Mouse (Mus musculus) forebrain, embryonic 16.5 days (tissue): ENCODE measurements at regions not wholly inside any gene's neighbourhood (a gene's known extent, or its start where the extent isn't known, plus 50 kb on each side); places are given as distances from the start of the nearest gene placed in this dataset.

Source experiments
- ATAC-seq: fragments of 200-750 bp; cut with Nextera tagmentation; 2 replicates; pipeline ENCODE4 v1.8.0; 2017; ENCODE audit warnings: mild to moderate bottlenecking, moderate library complexity
- H3K27ac ChIP-seq: fragments of 300-500 bp; sonication (generic); 2 replicates; pipeline ENCODE4 v1.5.1; 2014; ENCODE audit warnings: low read length, control low read depth
- H3K27me3 ChIP-seq: fragments of 300-500 bp; sonication (generic); replicated peaks from 2 replicates; pipeline ENCODE4 v1.6.1; 2014; ENCODE audit warnings: low read length; ENCODE audit not compliant: control insufficient read depth, insufficient read depth
- H3K36me3 ChIP-seq: fragments of 300-500 bp; sonication (generic); 2 replicates; pipeline ENCODE4 v1.6.1; 2014; ENCODE audit not compliant: control insufficient read depth, insufficient read depth
- H3K4me1 ChIP-seq: fragments of 300-500 bp; sonication (generic); replicated peaks from 2 replicates; pipeline ENCODE4 v1.6.1; 2014; ENCODE audit warnings: low read length; ENCODE audit not compliant: control insufficient read depth, insufficient read depth
- H3K4me2 ChIP-seq: fragments of 300-500 bp; sonication (generic); 2 replicates; pipeline ENCODE4 v1.6.1; 2014; ENCODE audit warnings: mild to moderate bottlenecking, low read length, control low read depth
- H3K4me3 ChIP-seq: fragments of 300-500 bp; sonication (generic); replicated peaks from 2 replicates; pipeline ENCODE4 v1.5.1; 2014; ENCODE audit warnings: mild to moderate bottlenecking, low read length, control low read depth
- H3K9ac ChIP-seq: fragments of 300-500 bp; sonication (generic); replicated peaks from 2 replicates; pipeline ENCODE4 v1.6.1; 2014; ENCODE audit warnings: low read depth, low read length, control low read depth
- H3K9me3 ChIP-seq: fragments of 300-500 bp; sonication (generic); 2 replicates; pipeline ENCODE4 v1.6.1; 2016; ENCODE audit warnings: low read length; ENCODE audit not compliant: control insufficient read depth
- WGBS: fragments of 180-500 bp; shearing (Covaris S2); extraction: QIAGEN DNeasy Blood & Tissue Kit; methylation state at CpG from one replicate; pipeline ENCODE4 v1.1.7; 2014; 5-methylcytosine and 5-hydroxymethylcytosine counted together

DNA sequence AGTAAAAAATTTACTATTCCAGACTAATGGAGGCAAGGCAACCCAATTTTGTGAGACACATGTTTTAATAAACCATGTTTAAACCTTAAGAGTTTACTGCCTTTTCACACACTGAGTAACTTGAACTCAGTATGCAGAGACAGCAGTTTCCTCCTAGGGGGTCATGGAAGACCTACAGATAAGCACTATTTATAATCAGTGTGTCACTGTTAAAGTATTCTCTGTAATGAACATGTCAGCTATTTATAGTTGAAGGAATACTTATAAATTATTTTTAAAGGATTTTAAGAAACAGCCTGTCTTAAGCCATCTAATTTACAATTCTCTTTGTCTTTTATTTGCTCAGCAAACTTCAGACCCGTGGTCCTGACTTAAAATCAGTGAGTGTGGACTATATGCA lies 240.5 kb upstream of the Rnaseh2b start:
- Histone ChIP-seq H3K4me1 (no peaks in the 10 kb centered on the region; the same call in 1 of the 2 replicates), H3K27me3 (no peaks in the 10 kb centered on the region), H3K4me2 (no peak overlapping the region), H3K9me3 (0 out of 2 replicates have a peak, but pooled peaks cover 5% of the 10 kb centered on the region), H3K27ac (no peak overlapping the region), H3K36me3 (no peaks in the 10 kb centered on the region), H3K4me3 (no peak overlapping the region), H3K9ac (no peak overlapping the region)
- ATAC-seq = no peak
- WGBS = 68% methylated on average over 1 of the region's 1 CpGs

GRCm38 (mm10) chr14:62053004-62053403 lies 239.4 kb upstream of the Rnaseh2b start:
- WGBS = 89% methylated on average over 6 of the region's 6 CpGs
- H3K36me3 ChIP-seq = no peaks in the 10 kb centered on the region
- no peaks in the 10 kb centered on the region; the same call in 1 of the 2 replicates for H3K4me1 ChIP-seq
- no peaks in the 10 kb centered on the region for H3K27me3 ChIP-seq
- H3K27ac ChIP-seq = no peak overlapping the region
- 0 out of 2 replicates have a peak, but pooled peaks cover 5% of the 10 kb centered on the region for H3K9me3 ChIP-seq
- ATAC-seq = no peak
- no peak overlapping the region for H3K9ac ChIP-seq
- no peak overlapping the region for H3K4me3 ChIP-seq
- no peak overlapping the region for H3K4me2 ChIP-seq

DNA sequence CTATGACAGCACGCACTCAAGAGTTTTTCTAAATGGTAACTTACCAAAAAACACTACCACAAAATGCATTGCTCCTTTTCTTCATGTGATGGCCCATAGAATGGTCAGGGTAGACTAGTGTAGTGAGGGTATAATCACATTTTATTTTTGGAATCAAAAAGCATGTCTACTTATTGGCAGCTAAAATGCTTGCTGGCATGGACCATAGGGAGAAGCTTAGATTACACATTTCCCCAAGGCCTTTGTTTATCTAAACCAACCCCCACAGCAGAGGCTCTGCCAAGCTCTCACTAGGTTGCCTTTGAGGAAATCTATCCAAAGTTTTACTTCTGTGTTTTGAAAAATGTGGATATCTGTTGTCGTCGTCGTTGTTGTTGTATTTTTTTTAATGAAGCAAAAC lies 235.3 kb upstream of the Rnaseh2b start:
- no peak overlapping the region for H3K4me3 ChIP-seq
- no peaks in the 10 kb centered on the region for H3K36me3 ChIP-seq
- H3K27ac ChIP-seq = no peak overlapping the region
- H3K4me2 ChIP-seq = no peak overlapping the region
- no peaks in the 10 kb centered on the region for H3K27me3 ChIP-seq
- ATAC-seq = no peak
- H3K4me1 ChIP-seq = no peaks in the 10 kb centered on the region; the same call in 1 of the 2 replicates
- WGBS = 77% methylated on average over 4 of the region's 4 CpGs
- no peak overlapping the region for H3K9ac ChIP-seq
- 0 out of 2 replicates have a peak, but pooled peaks cover 5% of the 10 kb centered on the region for H3K9me3 ChIP-seq

DNA sequence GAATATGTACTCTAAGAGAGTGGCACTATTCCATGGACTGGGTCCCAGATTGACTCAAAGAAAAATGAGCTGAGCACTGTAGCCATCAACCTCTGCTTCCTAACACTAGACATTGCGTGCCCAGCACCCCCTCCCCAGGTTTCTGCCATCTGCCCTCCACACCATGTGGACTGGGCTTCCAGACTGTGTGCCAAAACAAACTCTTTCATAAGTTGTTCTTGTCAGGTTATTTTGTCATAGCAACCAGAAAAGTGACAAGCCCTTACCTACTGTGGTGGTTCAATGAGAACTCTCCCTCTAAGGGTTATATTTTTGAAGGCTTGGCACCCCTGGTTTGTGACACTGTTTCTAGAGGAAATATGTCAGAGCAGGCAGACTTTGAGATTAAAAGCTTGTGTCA lies 234.3 kb upstream of the Rnaseh2b start:
- no peak overlapping the region for H3K4me2 ChIP-seq
- ATAC-seq = no peak
- no peaks in the 10 kb centered on the region for H3K36me3 ChIP-seq
- no peak overlapping the region for H3K4me3 ChIP-seq
- H3K9ac ChIP-seq = no peak overlapping the region
- H3K27me3 ChIP-seq = no peaks in the 10 kb centered on the region
- no peak overlapping the region for H3K27ac ChIP-seq
- no peaks in the 10 kb centered on the region for H3K4me1 ChIP-seq
- WGBS = 81% methylated on average over 1 of the region's 1 CpGs
- 0 out of 2 replicates have a peak, but pooled peaks cover 5% of the 10 kb centered on the region for H3K9me3 ChIP-seq

DNA sequence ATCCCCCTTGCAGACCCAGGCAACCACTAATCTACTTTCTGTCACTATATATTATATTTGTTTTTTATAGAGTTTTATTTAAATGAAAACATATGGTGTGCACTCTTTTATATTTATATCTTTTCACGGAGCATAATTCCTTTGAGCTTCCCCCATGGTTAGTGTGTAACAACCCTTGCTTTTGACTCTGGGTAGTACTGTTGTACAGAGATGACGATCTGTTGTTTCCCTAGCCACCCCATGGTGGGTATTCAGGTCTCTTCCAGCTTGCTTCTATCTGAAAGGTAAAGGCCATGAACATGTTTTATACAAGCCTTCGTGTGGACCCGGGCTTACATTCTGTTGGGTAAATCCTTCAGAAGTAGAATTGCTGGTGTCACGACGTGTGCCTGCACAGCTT lies 221.2 kb upstream of the Rnaseh2b start:
- Histone ChIP-seq H3K4me2 (no peak overlapping the region), H3K4me3 (no peak overlapping the region), H3K4me1 (no peaks in the 10 kb centered on the region), H3K27me3 (no peaks in the 10 kb centered on the region), H3K9ac (no peak overlapping the region), H3K27ac (no peak overlapping the region), H3K9me3 (no peaks in the 10 kb centered on the region), H3K36me3 (no peaks in the 10 kb centered on the region)
- no peak for ATAC-seq
- 88% methylated on average over 6 of the region's 6 CpGs for WGBS

DNA sequence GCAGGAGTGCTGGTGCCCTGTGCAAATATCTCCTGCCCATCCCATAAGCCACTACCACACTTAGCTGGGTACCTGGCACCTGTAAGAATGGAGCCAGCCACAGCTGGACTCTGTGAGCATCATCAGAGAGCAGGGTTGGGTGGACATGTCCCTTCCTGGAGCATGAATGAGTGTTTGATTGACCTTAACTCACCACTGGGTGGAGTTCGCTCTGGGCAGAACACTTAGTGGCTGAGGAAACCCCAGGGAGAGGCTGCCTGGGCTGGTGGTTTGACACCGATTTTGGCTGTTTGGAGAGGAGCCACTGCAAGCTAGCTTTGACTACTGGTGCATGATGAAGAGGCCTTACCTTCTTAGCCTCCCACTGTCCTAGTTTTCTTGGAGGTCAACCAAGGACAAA lies 208.3 kb upstream of the Rnaseh2b start:
- H3K9me3 ChIP-seq = no peaks in the 10 kb centered on the region

GRCm38 (mm10) chr14:62088174-62088573 lies 204.2 kb upstream of the Rnaseh2b start:
- 87% methylated on average over 3 of the region's 3 CpGs for WGBS
- ATAC-seq = no peak
- Histone ChIP-seq H3K4me3 (no peak overlapping the region), H3K9ac (no peak overlapping the region), H3K27me3 (no peaks in the 10 kb centered on the region), H3K4me1 (no peaks in the 10 kb centered on the region), H3K9me3 (no peaks in the 10 kb centered on the region), H3K36me3 (no peaks in the 10 kb centered on the region), H3K27ac (no peak overlapping the region), H3K4me2 (no peak overlapping the region)

More for the DNA sequence above, 208.3 kb upstream of the Rnaseh2b start:
- H3K4me2 ChIP-seq = no peak overlapping the region
- no peaks in the 10 kb centered on the region for H3K36me3 ChIP-seq
- WGBS = 76% methylated on average over 2 of the region's 2 CpGs
- no peak overlapping the region for H3K27ac ChIP-seq
- no peaks in the 10 kb centered on the region for H3K27me3 ChIP-seq
- no peak overlapping the region for H3K4me3 ChIP-seq
- ATAC-seq = no peak
- no peak overlapping the region for H3K9ac ChIP-seq
- H3K4me1 ChIP-seq = no peaks in the 10 kb centered on the region

DNA sequence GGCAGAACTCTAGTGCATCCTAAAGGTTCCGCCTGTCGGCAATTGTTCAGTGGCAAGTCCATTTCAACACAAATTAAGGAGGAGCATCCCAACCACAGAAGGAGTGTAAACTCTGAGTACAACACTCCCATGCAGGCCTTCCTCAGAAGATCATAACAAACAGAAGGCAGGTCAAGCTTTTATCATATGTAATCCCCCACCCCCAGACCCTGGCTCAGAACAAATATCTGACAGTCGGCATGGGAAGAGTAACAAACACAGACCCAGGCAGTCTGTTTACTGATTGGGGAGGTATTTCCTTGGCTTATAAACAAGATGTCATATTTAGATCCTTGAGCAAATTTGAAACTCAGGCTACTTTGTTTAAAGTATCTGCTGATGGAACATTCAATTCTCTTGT lies 174.9 kb upstream of the Rnaseh2b start:
- Histone ChIP-seq H3K36me3 (no peaks in the 10 kb centered on the region), H3K4me1 (no peaks in the 10 kb centered on the region), H3K9ac (no peak overlapping the region), H3K27me3 (no peaks in the 10 kb centered on the region), H3K4me2 (no peak overlapping the region), H3K9me3 (no peaks in the 10 kb centered on the region), H3K27ac (no peak overlapping the region), H3K4me3 (no peak overlapping the region)
- ATAC-seq = no peak
- WGBS = 94% methylated on average over 3 of the region's 3 CpGs

GRCm38 (mm10) chr14:62118542-62118953 lies 173.8 kb upstream of the Rnaseh2b start:
- no peaks in the 10 kb centered on the region for H3K4me1 ChIP-seq
- no peak overlapping the region for H3K4me2 ChIP-seq
- no peak overlapping the region for H3K27ac ChIP-seq
- H3K27me3 ChIP-seq = no peaks in the 10 kb centered on the region
- H3K4me3 ChIP-seq = no peak overlapping the region
- H3K9me3 ChIP-seq = no peaks in the 10 kb centered on the region
- no peaks in the 10 kb centered on the region for H3K36me3 ChIP-seq
- ATAC-seq = no peak
- 75% methylated on average over 2 of the region's 2 CpGs for WGBS
- H3K9ac ChIP-seq = no peak overlapping the region

DNA sequence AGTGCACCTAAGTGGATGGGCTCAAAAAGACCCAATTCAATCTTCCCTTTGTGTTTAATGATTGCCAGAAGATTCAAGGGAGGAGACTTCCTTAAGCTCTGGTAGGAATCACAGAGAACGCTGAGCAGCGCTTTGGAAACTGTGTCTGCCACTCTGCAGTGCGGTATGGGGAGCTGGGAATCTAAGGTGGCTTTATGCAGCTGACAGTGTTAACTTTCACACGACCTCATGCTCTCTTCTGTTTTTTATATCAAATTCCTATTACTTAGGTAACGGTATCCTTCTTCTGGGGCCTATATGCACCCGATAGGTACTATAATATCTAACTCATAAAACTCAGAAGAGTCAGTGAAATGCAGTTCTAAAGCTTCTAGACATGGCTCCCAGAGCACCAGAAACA lies 163.5 kb upstream of the Rnaseh2b start:
- H3K4me3 ChIP-seq = no peak overlapping the region
- 88% methylated on average over 6 of the region's 6 CpGs for WGBS
- H3K27ac ChIP-seq = no peak overlapping the region
- H3K27me3 ChIP-seq = no peaks in the 10 kb centered on the region
- no peak overlapping the region for H3K4me2 ChIP-seq
- no peak for ATAC-seq
- no peak overlapping the region for H3K9ac ChIP-seq
- H3K9me3 ChIP-seq = no peaks in the 10 kb centered on the region
- no peaks in the 10 kb centered on the region for H3K36me3 ChIP-seq
- H3K4me1 ChIP-seq = no peaks in the 10 kb centered on the region
